Mouse (Mus musculus) bone marrow, adult 2 months (tissue): ENCODE data around the gene Ehbp1.

Source experiments
- CTCF ChIP-seq: fragments of 200-500 bp; IDR thresholded peaks from 2 replicates; pipeline ENCODE4 v1.5.1; 2011; ENCODE audit warnings: low read length, control low read depth; ENCODE audit not compliant: control insufficient read depth, insufficient read depth
- POLR2A ChIP-seq: fragments of 200-500 bp; IDR thresholded peaks from 2 replicates; pipeline ENCODE4 v1.6.1; 2011; ENCODE audit warnings: low read depth, mild to moderate bottlenecking, control low read depth, low read length, borderline replicate concordance; ENCODE audit not compliant: control insufficient read depth

- no peak for TF ChIP-seq CTCF
- no peak for TF ChIP-seq POLR2A
These were observed 229.9 kb downstream of the Ehbp1 start for GRCm38 (mm10) chr11:22112161-22112560.
